Mouse (Mus musculus) spleen, adult 2 months (tissue): ENCODE results near the gene Tulp4. TPM values are rescaled to one million over a fixed set of nuclear protein-coding genes. Genes with fewer than 3 reads are reported as not detected.

Experiments used
- DNase-seq, 2 experiments: peaks; one replicate each; pipeline versions ENCODE4 v3.0.0 to v3.0.0-alpha.2; 2012 to 2021; ENCODE audit warnings: low spot score in 2 of 2, low read depth in 1 of 2
- H3K27ac ChIP-seq: fragments of 200-500 bp; 2 replicates; pipeline ENCODE4 v1.5.1; 2012; ENCODE audit warnings: low read length, inconsistent platforms; ENCODE audit not compliant: insufficient read depth
- H3K27me3 ChIP-seq: fragments of 200-500 bp; 2 replicates; pipeline ENCODE4 v1.6.1; 2012; ENCODE audit warnings: mild to moderate bottlenecking, moderate library complexity, low read length, inconsistent platforms; ENCODE audit not compliant: control insufficient read depth, insufficient read depth
- H3K36me3 ChIP-seq: fragments of 200-500 bp; 2 replicates; pipeline ENCODE4 v1.6.1; 2012; ENCODE audit warnings: mild to moderate bottlenecking, low read length, inconsistent platforms; ENCODE audit not compliant: control insufficient read depth, insufficient read depth
- H3K4me1 ChIP-seq: fragments of 200-500 bp; 2 replicates; pipeline ENCODE4 v1.6.1; 2011; ENCODE audit warnings: inconsistent platforms; ENCODE audit not compliant: control insufficient read depth, insufficient read depth, insufficient read length
- H3K4me3 ChIP-seq: fragments of 200-500 bp; 2 replicates; pipeline ENCODE4 v1.5.1; 2011; ENCODE audit warnings: mild to moderate bottlenecking, inconsistent platforms; ENCODE audit not compliant: insufficient read depth, insufficient read length; ENCODE audit errors: extremely low read depth
- CTCF ChIP-seq: fragments of 200-500 bp; IDR thresholded peaks from 2 replicates; pipeline ENCODE4 v1.5.1; 2011; ENCODE audit warnings: mild to moderate bottlenecking, inconsistent platforms; ENCODE audit not compliant: insufficient read depth, insufficient read length, insufficient replicate concordance; ENCODE audit errors: extremely low read depth
- POLR2A ChIP-seq: fragments of 200-500 bp; IDR thresholded peaks from 2 replicates; pipeline ENCODE4 v1.6.1; 2011; ENCODE audit warnings: low read depth, low read length, inconsistent platforms
- WGBS: fragments of 180-500 bp; shearing (Covaris S2); methylation state at CpG from one replicate; pipeline ENCODE4 v1.1.7; 2018; 5-methylcytosine and 5-hydroxymethylcytosine counted together
- polyA plus RNA-seq: library from polyadenylated mRNA; depleted of rRNA; stranded (reverse); fragments of >200 nt; gene quantifications from 2 replicates; pipeline ENCODE4 v1.2.3, GENCODE M21; 2012

The Tulp4 gene
- polyA plus RNA-seq, 1 experiment = 23.4 TPM

DNA sequence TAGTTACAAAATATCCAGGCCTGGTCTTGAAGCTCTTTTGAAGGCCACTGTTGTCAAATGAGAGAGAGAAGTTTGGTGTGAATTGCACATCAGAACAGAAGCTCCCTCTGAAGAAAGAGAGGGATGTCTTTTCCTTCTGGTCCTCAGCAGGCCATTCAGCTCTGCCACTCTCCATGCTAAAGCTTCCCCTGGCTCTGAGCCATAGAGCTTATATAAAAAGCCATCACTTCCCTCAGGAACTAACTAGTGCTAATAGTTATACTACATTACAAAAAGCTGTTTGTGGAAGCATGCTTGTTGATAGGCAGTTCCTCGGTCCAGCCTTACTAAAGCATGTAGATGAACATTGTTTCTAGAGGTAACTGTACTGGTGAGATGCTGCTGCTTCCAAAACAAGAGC lies 89.2 kb downstream of the Tulp4 start:
- Histone ChIP-seq H3K27me3 (no peaks in the 10 kb centered on the region), H3K4me3 (no peak overlapping the region), H3K27ac (no peak overlapping the region), H3K4me1 (no peaks in the 10 kb centered on the region), H3K36me3 (no peaks in the 10 kb centered on the region)
- WGBS = 82% methylated on average over 1 of the region's 1 CpGs
- TF ChIP-seq POLR2A (no peak), CTCF (no peak)
- no peak for DNase-seq

DNA sequence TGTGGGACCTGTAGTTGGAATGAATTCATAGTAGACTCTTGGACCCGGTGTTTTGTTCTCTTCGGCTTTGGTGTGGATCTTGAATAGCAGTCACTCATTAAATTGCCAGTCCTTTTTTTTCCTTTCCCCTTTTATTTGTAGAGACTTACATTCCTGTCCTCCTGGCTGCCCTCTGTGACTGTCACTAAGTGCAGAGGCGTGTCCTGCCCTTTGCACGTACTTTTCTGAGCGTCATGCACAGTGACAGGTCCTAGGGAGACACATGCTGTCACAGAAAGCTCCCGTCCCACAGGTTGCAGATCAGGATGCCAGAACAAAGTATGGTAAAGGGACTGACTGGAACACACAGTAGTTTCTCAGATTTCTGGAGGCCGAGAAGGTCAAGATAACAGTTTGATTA lies 91.3 kb downstream of the Tulp4 start:
- Histone ChIP-seq H3K36me3 (peaks cover 3% of the 10 kb centered on the region; the same call in 1 of the 2 replicates), H3K4me3 (no peak overlapping the region), H3K27me3 (no peaks in the 10 kb centered on the region), H3K27ac (no peak overlapping the region), H3K4me1 (no peaks in the 10 kb centered on the region)
- WGBS = 90% methylated on average over 7 of the region's 7 CpGs
- no peak for DNase-seq
- TF ChIP-seq CTCF (no peak), POLR2A (no peak)

DNA sequence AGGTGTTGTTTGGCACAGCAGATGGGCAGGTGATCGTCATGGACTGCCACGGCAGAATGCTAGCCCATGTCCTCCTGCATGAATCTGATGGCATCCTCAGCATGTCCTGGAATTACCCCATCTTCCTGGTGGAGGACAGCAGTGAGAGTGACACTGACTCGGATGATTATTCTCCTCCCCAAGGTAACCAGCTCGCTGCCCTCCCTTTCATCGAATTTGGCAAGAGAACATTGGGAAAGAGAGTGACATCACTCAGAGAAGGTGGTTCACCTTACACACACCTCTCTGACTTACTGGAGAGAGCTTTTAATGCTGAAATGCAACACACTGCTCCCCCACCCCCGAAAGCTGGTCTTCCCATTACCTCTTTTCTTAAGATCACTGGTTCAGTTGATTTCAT lies 92.4 kb downstream of the Tulp4 start:
- WGBS = 89% methylated on average over 6 of the region's 6 CpGs
- H3K36me3 ChIP-seq = peaks cover 3% of the 10 kb centered on the region; the same call in 1 of the 2 replicates
- DNase-seq = no peak
- H3K27me3 ChIP-seq = no peaks in the 10 kb centered on the region
- TF ChIP-seq POLR2A = no peak
- TF ChIP-seq CTCF = no peak
- H3K27ac ChIP-seq = no peak overlapping the region
- no peak overlapping the region for H3K4me3 ChIP-seq
- no peaks in the 10 kb centered on the region for H3K4me1 ChIP-seq

GRCm38 (mm10) chr17:6199166-6199565 lies 92.9 kb downstream of the Tulp4 start:
- TF ChIP-seq POLR2A = no peak
- no peak for TF ChIP-seq CTCF
- H3K27me3 ChIP-seq = no peaks in the 10 kb centered on the region
- no peak for DNase-seq
- peaks cover 3% of the 10 kb centered on the region; the same call in 1 of the 2 replicates for H3K36me3 ChIP-seq
- H3K4me1 ChIP-seq = no peaks in the 10 kb centered on the region
- H3K4me3 ChIP-seq = no peak overlapping the region
- H3K27ac ChIP-seq = no peak overlapping the region
- WGBS = 68% methylated on average over 4 of the region's 4 CpGs

DNA sequence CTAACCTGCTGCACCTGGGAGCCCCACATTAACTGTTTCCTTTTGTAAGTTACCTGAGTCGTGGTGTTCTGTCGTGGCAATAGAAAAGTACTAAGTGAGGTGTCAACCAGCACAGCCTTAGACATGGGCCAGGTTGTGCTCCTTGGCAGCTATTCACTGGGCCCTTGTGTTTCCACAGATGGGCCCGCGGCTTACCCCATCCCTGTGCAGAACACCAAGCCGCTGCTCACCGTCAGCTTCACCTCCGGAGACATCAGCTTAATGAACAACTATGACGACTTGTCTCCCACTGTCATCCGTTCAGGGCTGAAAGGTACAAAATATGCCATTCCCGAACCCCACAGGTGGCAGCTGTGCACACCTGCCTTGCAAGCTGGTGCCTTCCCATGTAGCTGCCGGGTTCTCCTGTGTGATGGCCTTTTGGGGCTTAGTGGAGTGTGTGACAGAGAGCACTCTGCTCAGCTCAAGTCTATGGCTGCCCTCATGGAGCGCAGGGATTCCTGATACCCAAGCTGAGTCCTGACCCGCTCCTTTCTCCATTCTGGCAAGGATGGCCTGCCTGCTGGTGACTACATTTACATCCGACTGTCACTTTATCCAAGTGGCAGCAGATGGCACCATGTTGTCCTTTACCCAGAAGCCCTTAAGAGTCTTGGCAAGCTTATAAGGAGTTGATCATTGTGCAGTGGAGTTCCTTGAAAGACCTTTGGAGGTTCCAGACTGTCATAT lies 95.4 kb downstream of the Tulp4 start:
- TF ChIP-seq CTCF (no peak), POLR2A (no peak)
- Histone ChIP-seq H3K4me3 (no peak overlapping the region), H3K27ac (no peak overlapping the region), H3K36me3 (peaks cover 3% of the 10 kb centered on the region), H3K4me1 (no peaks in the 10 kb centered on the region), H3K27me3 (no peaks in the 10 kb centered on the region)
- WGBS = 91% methylated on average over 14 of the region's 14 CpGs
- no peak for DNase-seq

GRCm38 (mm10) chr17:6202389-6203110 lies 96.3 kb downstream of the Tulp4 start:
- no peak for DNase-seq
- H3K27me3 ChIP-seq = no peaks in the 10 kb centered on the region
- H3K36me3 ChIP-seq = peaks cover 3% of the 10 kb centered on the region
- WGBS = 59% methylated on average over 14 of the region's 14 CpGs
- no peak overlapping the region for H3K27ac ChIP-seq
- TF ChIP-seq CTCF = no peak
- no peak for TF ChIP-seq POLR2A
- H3K4me3 ChIP-seq = no peak overlapping the region
- no peaks in the 10 kb centered on the region for H3K4me1 ChIP-seq

- no peak overlapping the region for H3K4me3 ChIP-seq
- no peaks in the 10 kb centered on the region for H3K4me1 ChIP-seq
- no peak for TF ChIP-seq POLR2A
- TF ChIP-seq CTCF = no peak
- peaks cover 3% of the 10 kb centered on the region for H3K36me3 ChIP-seq
- WGBS = 80% methylated on average over 7 of the region's 7 CpGs
- no peaks in the 10 kb centered on the region for H3K27me3 ChIP-seq
- H3K27ac ChIP-seq = no peak overlapping the region
- no peak for DNase-seq
Measured at GRCm38 (mm10) chr17:6203126-6203525, 96.9 kb downstream of the Tulp4 start.
